Mouse (Mus musculus) CH12.LX (cell line): Measurements from ENCODE around the gene Dennd1a. TPM values are rescaled to one million over a fixed set of nuclear protein-coding genes. Genes with fewer than 3 reads are reported as not detected.

Experiments
- DNase-seq: peaks from one replicate; pipeline ENCODE4 v3.0.0-alpha.2; 2013; ENCODE audit errors: extremely low read depth
- H3K27ac ChIP-seq: 2 replicates; pipeline ENCODE4 v1.5.1; 2012; ENCODE audit warnings: low read depth, mild to moderate bottlenecking, control low read depth, moderate library complexity; ENCODE audit not compliant: insufficient read depth
- H3K27me3 ChIP-seq: replicated peaks from 2 replicates; pipeline ENCODE3; 2012; ENCODE audit warnings: inconsistent platforms
- H3K36me3 ChIP-seq, 2 experiments: replicated peaks in 1 of 2; 2 replicates each; pipeline versions ENCODE3 to v1.6.1; 2012; ENCODE audit warnings: inconsistent platforms in 1 of 2, low read length in 1 of 2, mild to moderate bottlenecking in 1 of 2, mixed read lengths in 1 of 2, moderate library complexity in 1 of 2; ENCODE audit not compliant: control insufficient read depth in 1 of 2, insufficient read depth in 1 of 2
- H3K4me1 ChIP-seq, 2 experiments: 2 replicates each; pipeline ENCODE4 v1.6.1; 2012; ENCODE audit warnings: inconsistent platforms in 1 of 2, moderate library complexity in 1 of 2; ENCODE audit not compliant: insufficient read depth in 2 of 2, control insufficient read depth in 1 of 2
- H3K4me2 ChIP-seq: 2 replicates; pipeline ENCODE4 v1.6.1; 2012; ENCODE audit warnings: low read depth, mild to moderate bottlenecking, control low read depth; ENCODE audit not compliant: poor library complexity, insufficient read depth, severe bottlenecking
- H3K4me3 ChIP-seq, 3 experiments: fragments of 150-350 bp in 1 of 3; sonication (generic) in 1 of 3; replicated peaks in 1 of 3; 2 replicates each; pipeline versions ENCODE3 to v1.5.1; 2011 to 2012; ENCODE audit warnings: low read depth in 2 of 3, low read length in 2 of 3, mild to moderate bottlenecking in 2 of 3, moderate library complexity in 2 of 3, control low read depth in 1 of 3, improper control_type of control experiment in 1 of 3, inconsistent platforms in 1 of 3, mixed read lengths in 1 of 3; ENCODE audit not compliant: poor library complexity in 1 of 3
- H3K79me2 ChIP-seq: replicated peaks from 2 replicates; pipeline ENCODE4 v1.6.1; 2012; ENCODE audit warnings: mild to moderate bottlenecking, moderate library complexity; ENCODE audit not compliant: control insufficient read depth, poor library complexity, insufficient read depth, severe bottlenecking; ENCODE audit errors: extremely low read depth
- H3K9ac ChIP-seq: 2 replicates; pipeline ENCODE4 v1.6.1; 2012; ENCODE audit warnings: low read depth, mild to moderate bottlenecking, control low read depth, moderate library complexity; ENCODE audit not compliant: insufficient read depth
- H3K9me3 ChIP-seq: replicated peaks from 2 replicates; pipeline ENCODE3; 2012; ENCODE audit warnings: low read length, inconsistent platforms, mixed read lengths
- CTCF ChIP-seq, 2 experiments: IDR thresholded peaks in 1 of 2; conservative IDR thresholded peaks in 1 of 2; 2 replicates each; pipeline ENCODE4 v1.5.1; 2011 to 2012; ENCODE audit warnings: low read depth in 2 of 2, low read length in 2 of 2, improper control_type of control experiment in 1 of 2, inconsistent platforms in 1 of 2, mild to moderate bottlenecking in 1 of 2, moderate library complexity in 1 of 2
- E2F4 ChIP-seq: IDR thresholded peaks from 2 replicates; pipeline ENCODE4 v1.6.1; 2011; ENCODE audit warnings: low read depth, low read length, improper control_type of control experiment; ENCODE audit not compliant: insufficient replicate concordance
- GABPA ChIP-seq: IDR thresholded peaks from 2 replicates; pipeline ENCODE4 v1.6.1; 2012; ENCODE audit warnings: low read depth, low read length, improper control_type of control experiment, inconsistent platforms; ENCODE audit not compliant: insufficient replicate concordance
- HCFC1 ChIP-seq: IDR thresholded peaks from 2 replicates; pipeline ENCODE4 v1.6.1; 2012; ENCODE audit warnings: low read depth, mild to moderate bottlenecking, inconsistent platforms, low read length, improper control_type of control experiment
- KAT2A ChIP-seq: IDR thresholded peaks from 2 replicates; pipeline ENCODE4 v1.6.1; 2012; ENCODE audit warnings: low read length, improper control_type of control experiment, inconsistent platforms; ENCODE audit not compliant: insufficient replicate concordance
- MAX ChIP-seq: IDR thresholded peaks from 2 replicates; pipeline ENCODE4 v1.6.1; 2011; ENCODE audit warnings: low read length, improper control_type of control experiment
- MAZ ChIP-seq: IDR thresholded peaks from 2 replicates; pipeline ENCODE4 v1.6.1; 2012; ENCODE audit warnings: low read depth, mild to moderate bottlenecking, inconsistent platforms, low read length, improper control_type of control experiment, moderate library complexity
- MEF2A ChIP-seq: IDR thresholded peaks from 2 replicates; pipeline ENCODE4 v1.6.1; 2014; ENCODE audit warnings: low read depth, mild to moderate bottlenecking, inconsistent platforms, low read length, improper control_type of control experiment, borderline replicate concordance
- MXI1 ChIP-seq: IDR thresholded peaks from 2 replicates; pipeline ENCODE4 v1.6.1; 2011; ENCODE audit warnings: mild to moderate bottlenecking, low read depth, low read length, improper control_type of control experiment
- MYC ChIP-seq: IDR thresholded peaks from 2 replicates; pipeline ENCODE4 v1.6.1; 2011; ENCODE audit warnings: low read depth, mild to moderate bottlenecking, improper control_type of control experiment, low read length
- NRF1 ChIP-seq: IDR thresholded peaks from 2 replicates; pipeline ENCODE4 v1.6.1; 2014; ENCODE audit warnings: low read depth, mild to moderate bottlenecking, inconsistent platforms, low read length, improper control_type of control experiment, moderate library complexity
- POLR2A ChIP-seq: IDR thresholded peaks from 2 replicates; pipeline ENCODE4 v1.6.1; 2011; ENCODE audit warnings: low read depth, mild to moderate bottlenecking, improper control_type of control experiment, low read length
- SMC3 ChIP-seq: IDR thresholded peaks from 2 replicates; pipeline ENCODE4 v1.6.1; 2011; ENCODE audit warnings: low read depth, low read length, improper control_type of control experiment
- TBP ChIP-seq: conservative IDR thresholded peaks from 2 replicates; pipeline ENCODE4 v1.6.1; 2011; ENCODE audit warnings: low read depth, low read length, improper control_type of control experiment
- TCF12 ChIP-seq: IDR thresholded peaks from 2 replicates; pipeline ENCODE4 v1.6.1; 2014; ENCODE audit warnings: low read depth, mild to moderate bottlenecking, inconsistent platforms, low read length, improper control_type of control experiment
- ZNF384 ChIP-seq: IDR thresholded peaks from 2 replicates; pipeline ENCODE4 v1.6.1; 2012; ENCODE audit warnings: low read depth, low read length, improper control_type of control experiment, inconsistent platforms
- dilution Hi-C: fragments of 300-500 bp; cut with MboI; formaldehyde crosslinking; loops from 2 replicates; pipeline ENCODE4 v1.14.3; 2020; ENCODE audit warnings: low sequenced_read_pairs; ENCODE audit not compliant: extremely low pct_unique_long_range_greater_than_20kb, extremely low pct_ligation_motif_present
- in situ Hi-C: fragments of 300-500 bp; cut with MboI; formaldehyde crosslinking; loops from 3 replicates; pipeline ENCODE4 v1.14.3; 2019; ENCODE audit warnings: low sequenced_read_pairs, low pct_ligation_motif_present, low pct_unique_long_range_greater_than_20kb, mixed read lengths
- polyA plus RNA-seq: library from polyadenylated mRNA; unstranded; fragments of >175 nt; gene quantifications from 2 replicates; pipeline ENCODE4 v1.2.1, GENCODE M21; 2012; ENCODE audit warnings: low read depth; ENCODE audit not compliant: insufficient read length
- total RNA-seq, 2 experiments: library from RNA; depleted of rRNA; stranded (reverse); fragments of 300-350 nt in 1 of 2; fragments of >200 nt in 1 of 2; gene quantifications; 2 replicates each; pipeline ENCODE4 v1.2.3; 2012 to 2014

Dennd1a gene
- total and polyA plus RNA-seq, 3 experiments: 2.7 to 7.3 (median 4.3) TPM

GRCm38 (mm10) chr2:37972621-37973020 is 314.6 kb downstream of the Dennd1a start:
- Histone ChIP-seq H3K36me3 (peaks cover 0 to 4% of the 10 kb centered on the region in 2 experiments), H3K27me3 (no peaks in the 10 kb centered on the region), H3K4me3 (no peak overlapping the region), H3K9ac (no peak overlapping the region), H3K4me2 (no peak overlapping the region), H3K4me1 (peaks cover 0 to 12% of the 10 kb centered on the region in 2 experiments; a peak in 3 of 4 replicates), H3K9me3 (no peaks in the 10 kb centered on the region), H3K27ac (no peak overlapping the region), H3K79me2 (no peaks in the 10 kb centered on the region)
- no peak for DNase-seq
- in situ Hi-C loops: no loop called here
- dilution Hi-C loops: no loop called here
- TF ChIP-seq MEF2A (no peak), MYC (no peak), MAX (no peak), HCFC1 (no peak), MXI1 (no peak)

GRCm38 (mm10) chr2:37971726-37972125 is 315.5 kb downstream of the Dennd1a start:
- dilution Hi-C loops (no loop called here), in situ Hi-C loops (no loop called here)

GRCm38 (mm10) chr2:37969713-37970485 is 317.3 kb downstream of the Dennd1a start:
- H3K27ac ChIP-seq: no peak overlapping the region
- H3K4me3 ChIP-seq: no peak overlapping the region
- peaks cover 0 to 3% of the 10 kb centered on the region in 2 experiments for H3K36me3 ChIP-seq
- H3K9me3 ChIP-seq: no peaks in the 10 kb centered on the region
- no peak for DNase-seq
- TF ChIP-seq POLR2A (no peak), CTCF (conservative IDR thresholded peaks at IDR 0.05 in 1 of 2, IDR thresholded peaks at IDR 0.05 in 1 of 2; ENCODE audit: low read depth in 2 of 2, low read length in 2 of 2) (peak in 1 of 2 experiments; percentile 18; a peak in 1 of 4 replicates)
- dilution Hi-C loops: no loop called here
- in situ Hi-C loops: no loop called here
- H3K4me1 ChIP-seq: peaks cover 0 to 12% of the 10 kb centered on the region in 2 experiments; a peak in 3 of 4 replicates
- no peaks in the 10 kb centered on the region for H3K27me3 ChIP-seq
- no peaks in the 10 kb centered on the region for H3K79me2 ChIP-seq
- no peak overlapping the region for H3K4me2 ChIP-seq
- no peak overlapping the region for H3K9ac ChIP-seq

More at GRCm38 (mm10) chr2:37971726-37972125, 315.5 kb downstream of the Dennd1a start:
- no peak for TF ChIP-seq KAT2A
- TF ChIP-seq ZNF384: no peak
- TF ChIP-seq TBP: no peak
- no peak for TF ChIP-seq MYC
- no peak for TF ChIP-seq SMC3
- no peak for TF ChIP-seq CTCF (conservative IDR thresholded peaks at IDR 0.05 in 1 of 2, IDR thresholded peaks at IDR 0.05 in 1 of 2; ENCODE audit: low read depth in 2 of 2, low read length in 2 of 2)
- TF ChIP-seq HCFC1: no peak
- no peak for TF ChIP-seq POLR2A
- no peak for TF ChIP-seq NRF1
- TF ChIP-seq GABPA: no peak
- TF ChIP-seq E2F4: no peak
- no peak for TF ChIP-seq MAZ
- TF ChIP-seq TCF12: no peak
- H3K4me2 ChIP-seq: no peak overlapping the region
- no peak overlapping the region for H3K27ac ChIP-seq
- H3K27me3 ChIP-seq: no peaks in the 10 kb centered on the region
- DNase-seq: no peak
- H3K79me2 ChIP-seq: no peaks in the 10 kb centered on the region
- H3K9ac ChIP-seq: no peak overlapping the region
- H3K4me1 ChIP-seq: peaks cover 0 to 12% of the 10 kb centered on the region in 2 experiments; a peak in 3 of 4 replicates
- peaks cover 0 to 3% of the 10 kb centered on the region in 2 experiments for H3K36me3 ChIP-seq
- H3K4me3 ChIP-seq: no peak overlapping the region
- no peaks in the 10 kb centered on the region for H3K9me3 ChIP-seq
